Mouse (Mus musculus) intestine, embryonic 14.5 days (tissue): ENCODE measurements at regions not wholly inside any gene's neighbourhood (a gene's known extent, or its start where the extent isn't known, plus 50 kb on each side); places are given as distances from the start of the nearest gene placed in this dataset.

ENCODE experiments used
- ATAC-seq: fragments of 200-750 bp; cut with Nextera tagmentation; replicated peaks from 2 replicates; pipeline ENCODE4 v1.8.0; 2017; ENCODE audit warnings: low read depth, moderate number of reproducible peaks, moderate TSS enrichment, moderate library complexity; ENCODE audit not compliant: low FRiP score, low TSS enrichment
- DNase-seq: peaks from one replicate; pipeline ENCODE4 v3.0.0-alpha.2; 2018; ENCODE audit warnings: low spot score
- H3K27ac ChIP-seq: fragments of 300-500 bp; sonication (generic); 2 replicates; pipeline ENCODE4 v1.5.1; 2014; ENCODE audit warnings: low read depth, mild to moderate bottlenecking, control low read depth
- H3K27me3 ChIP-seq: fragments of 300-500 bp; sonication (generic); replicated peaks from 2 replicates; pipeline ENCODE4 v1.6.1; 2014; ENCODE audit warnings: low read length, control low read depth; ENCODE audit not compliant: control insufficient read depth, insufficient read depth
- H3K36me3 ChIP-seq: fragments of 300-500 bp; sonication (generic); 2 replicates; pipeline ENCODE4 v1.6.1; 2014; ENCODE audit warnings: low read length, control low read depth; ENCODE audit not compliant: control insufficient read depth, insufficient read depth
- H3K4me1 ChIP-seq: fragments of 300-500 bp; sonication (generic); replicated peaks from 2 replicates; pipeline ENCODE4 v1.6.1; 2014; ENCODE audit warnings: low read length, control low read depth, mixed read lengths; ENCODE audit not compliant: control insufficient read depth, insufficient read depth
- H3K4me2 ChIP-seq: fragments of 300-500 bp; sonication (generic); 2 replicates; pipeline ENCODE4 v1.6.1; 2014; ENCODE audit warnings: low read length
- H3K4me3 ChIP-seq: fragments of 300-500 bp; sonication (generic); 2 replicates; pipeline ENCODE4 v1.5.1; 2014; ENCODE audit warnings: low read depth, low read length, control low read depth, mixed read lengths
- H3K9ac ChIP-seq: fragments of 300-500 bp; sonication (generic); 2 replicates; pipeline ENCODE4 v1.6.1; 2014; ENCODE audit warnings: mild to moderate bottlenecking, low read length
- H3K9me3 ChIP-seq: fragments of 300-500 bp; sonication (generic); 2 replicates; pipeline ENCODE4 v1.6.1; 2016; ENCODE audit warnings: low read length, control low read depth; ENCODE audit not compliant: control insufficient read depth
- WGBS: fragments of 180-500 bp; shearing (Covaris S2); extraction: QIAGEN DNeasy Blood & Tissue Kit; methylation state at CpG from one replicate; pipeline ENCODE4 v1.1.7; 2014; 5-methylcytosine and 5-hydroxymethylcytosine counted together

DNA sequence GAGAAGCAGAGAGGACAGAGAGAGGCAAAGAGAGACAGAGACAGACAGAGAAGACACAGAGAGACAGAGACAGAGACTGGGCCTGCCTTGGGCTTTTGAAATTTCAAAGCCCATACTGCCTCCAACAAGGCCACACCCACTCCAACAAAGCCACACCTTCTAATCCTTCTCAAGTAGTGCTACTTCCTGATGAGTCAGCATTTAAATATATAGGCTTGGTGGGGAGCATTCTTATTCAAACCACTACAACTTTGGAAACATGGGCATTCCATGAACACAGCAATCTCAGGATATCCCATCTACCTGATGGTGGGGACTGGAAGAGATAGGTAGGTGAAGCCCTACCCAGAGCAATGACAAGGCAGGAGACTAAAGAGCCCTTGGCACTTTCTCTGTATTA lies 182.0 kb upstream of the N4bp1 start:
- Histone ChIP-seq H3K36me3 (no peaks in the 10 kb centered on the region), H3K4me2 (no peak overlapping the region), H3K27ac (no peak overlapping the region), H3K4me1 (no peaks in the 10 kb centered on the region), H3K9me3 (no peaks in the 10 kb centered on the region), H3K4me3 (no peak overlapping the region), H3K9ac (no peak overlapping the region), H3K27me3 (no peaks in the 10 kb centered on the region)
- no peak for ATAC-seq
- DNase-seq, result no peak

DNA sequence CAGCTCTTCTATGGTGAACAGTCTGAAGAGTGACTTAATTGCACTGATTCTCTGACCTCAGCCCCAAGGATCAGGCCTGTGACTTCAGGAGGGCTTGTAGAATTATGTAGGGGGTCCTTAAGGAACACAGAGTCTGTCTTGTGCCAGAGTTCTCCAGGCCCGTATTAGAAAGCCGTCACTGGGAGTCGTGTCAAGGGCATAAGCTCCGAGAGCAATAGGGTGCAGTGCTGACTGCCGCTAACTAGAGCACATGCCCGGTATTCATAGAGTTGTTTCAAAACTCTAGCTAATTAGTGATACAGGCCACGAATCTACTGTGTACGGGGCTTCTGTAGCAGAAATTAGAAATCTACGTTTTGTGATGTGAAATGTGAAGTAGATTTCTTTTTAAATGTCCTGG lies 179.7 kb upstream of the N4bp1 start:
- ATAC-seq (no peak), DNase-seq (no peak)
- WGBS, result 84% methylated on average over 9 of the region's 9 CpGs
- Histone ChIP-seq H3K4me3 (no peak overlapping the region), H3K27me3 (no peaks in the 10 kb centered on the region), H3K4me2 (no peak overlapping the region), H3K36me3 (no peaks in the 10 kb centered on the region), H3K9me3 (no peaks in the 10 kb centered on the region), H3K4me1 (no peaks in the 10 kb centered on the region), H3K27ac (no peak overlapping the region), H3K9ac (no peak overlapping the region)

DNA sequence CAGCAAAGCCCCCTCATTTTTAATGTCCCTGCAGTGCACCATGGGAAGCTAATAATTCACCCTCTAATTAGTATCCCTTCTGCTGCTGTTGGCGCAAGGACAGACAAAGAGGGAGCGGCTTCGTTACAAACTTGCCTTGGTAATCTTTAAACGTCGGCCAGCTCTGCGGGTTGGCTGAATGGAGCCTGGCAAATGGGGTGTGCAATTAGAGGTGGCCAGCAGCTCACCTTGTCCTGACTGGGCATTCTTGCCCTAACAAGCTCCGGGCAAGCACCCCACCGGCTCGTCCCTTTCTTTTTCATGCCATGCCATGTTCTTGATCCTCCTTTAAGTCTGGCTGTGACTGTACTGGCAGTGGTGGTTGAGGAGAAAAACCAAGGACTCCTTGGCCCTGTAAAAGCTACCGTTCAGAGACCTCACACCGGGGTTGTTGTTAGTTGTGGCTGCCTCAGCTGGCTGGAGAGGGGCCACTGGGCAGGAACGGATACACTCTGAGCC lies 179.2 kb upstream of the N4bp1 start:
- Histone ChIP-seq H3K9ac (no peak overlapping the region), H3K27ac (no peak overlapping the region), H3K27me3 (no peaks in the 10 kb centered on the region), H3K4me1 (no peaks in the 10 kb centered on the region), H3K36me3 (no peaks in the 10 kb centered on the region), H3K4me2 (no peak overlapping the region), H3K4me3 (no peak overlapping the region), H3K9me3 (no peaks in the 10 kb centered on the region)
- ATAC-seq (no peak), DNase-seq (no peak)
- 78% methylated on average over 12 of the region's 12 CpGs for WGBS

DNA sequence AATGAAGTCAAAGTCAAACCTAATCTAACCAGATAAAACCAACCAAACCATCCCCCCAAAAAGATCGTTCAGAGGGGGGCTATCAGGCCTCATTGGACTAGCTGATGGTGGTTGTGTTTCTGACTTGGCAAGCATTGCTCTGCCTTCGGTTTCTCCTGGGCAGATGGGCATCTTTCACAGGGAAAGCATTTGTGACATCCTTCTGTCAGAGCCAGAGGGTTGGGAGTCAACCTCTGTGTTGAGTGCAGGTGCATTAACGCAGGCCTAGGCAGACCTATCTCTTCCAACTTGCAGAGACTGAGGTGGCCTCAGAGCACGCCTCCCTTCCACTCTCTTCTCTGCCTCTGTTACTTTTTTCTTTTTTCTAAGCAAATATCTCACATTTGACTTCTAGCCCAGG lies 178.5 kb upstream of the N4bp1 start:
- no peaks in the 10 kb centered on the region for H3K36me3 ChIP-seq
- no peak overlapping the region for H3K27ac ChIP-seq
- ATAC-seq (no peak), DNase-seq (no peak)
- 85% methylated on average over 4 of the region's 4 CpGs for WGBS
- H3K27me3 ChIP-seq, result no peaks in the 10 kb centered on the region
- H3K4me1 ChIP-seq, result no peaks in the 10 kb centered on the region
- H3K9ac ChIP-seq, result no peak overlapping the region
- H3K9me3 ChIP-seq, result no peaks in the 10 kb centered on the region
- H3K4me3 ChIP-seq, result no peak overlapping the region
- no peak overlapping the region for H3K4me2 ChIP-seq

DNA sequence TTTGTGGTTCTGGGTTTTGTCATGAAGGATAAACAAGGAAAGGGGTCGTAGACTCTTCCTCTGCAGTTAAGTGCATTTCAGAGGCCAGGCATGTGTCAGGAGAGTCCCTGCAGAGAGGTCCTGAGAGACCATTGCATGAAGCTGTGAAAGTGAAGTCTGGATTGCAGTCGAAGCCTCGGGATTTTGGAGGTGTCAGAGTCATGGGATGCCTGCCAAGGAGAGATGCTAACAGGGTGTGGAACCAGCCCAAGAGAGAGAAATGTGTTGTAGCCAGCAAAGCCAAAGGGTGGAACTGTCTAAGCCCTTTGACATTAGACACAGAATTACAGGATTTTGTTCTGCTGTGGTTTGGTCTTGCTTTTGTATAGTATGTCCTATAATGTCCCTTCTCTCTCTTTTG lies 164.7 kb upstream of the N4bp1 start:
- DNase-seq, result no peak
- Histone ChIP-seq H3K4me3 (no peak overlapping the region), H3K27me3 (no peaks in the 10 kb centered on the region), H3K4me1 (no peaks in the 10 kb centered on the region), H3K36me3 (no peaks in the 10 kb centered on the region), H3K27ac (no peak overlapping the region), H3K4me2 (no peak overlapping the region), H3K9ac (no peak overlapping the region), H3K9me3 (no peaks in the 10 kb centered on the region)
- ATAC-seq, result no peak
- 28% methylated on average over 3 of the region's 3 CpGs for WGBS

DNA sequence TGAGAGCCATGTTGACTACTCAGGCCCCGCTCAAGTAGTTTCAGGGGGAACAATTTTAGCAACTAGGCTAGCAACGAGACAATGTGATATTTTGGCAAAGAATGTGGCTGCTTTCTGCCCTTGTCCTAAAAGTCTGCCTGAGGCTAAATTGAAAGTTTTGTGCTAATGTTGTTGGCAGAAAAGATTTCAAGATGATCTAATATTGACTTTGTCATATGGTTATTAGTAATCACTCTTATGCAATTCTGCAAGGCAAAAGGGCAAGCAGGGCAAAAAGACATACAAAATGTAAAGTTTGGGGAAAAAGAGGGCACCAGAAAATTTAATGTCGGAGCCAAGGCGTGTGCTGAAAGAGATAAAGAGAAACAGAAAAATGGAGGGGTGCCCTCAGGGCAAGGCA lies 164.1 kb upstream of the N4bp1 start:
- 58% methylated on average over 4 of the region's 4 CpGs for WGBS
- Histone ChIP-seq H3K27ac (no peak overlapping the region), H3K4me2 (no peak overlapping the region), H3K27me3 (no peaks in the 10 kb centered on the region), H3K4me1 (no peaks in the 10 kb centered on the region), H3K36me3 (no peaks in the 10 kb centered on the region), H3K4me3 (no peak overlapping the region), H3K9ac (no peak overlapping the region), H3K9me3 (no peaks in the 10 kb centered on the region)
- DNase-seq, result no peak
- no peak for ATAC-seq

DNA sequence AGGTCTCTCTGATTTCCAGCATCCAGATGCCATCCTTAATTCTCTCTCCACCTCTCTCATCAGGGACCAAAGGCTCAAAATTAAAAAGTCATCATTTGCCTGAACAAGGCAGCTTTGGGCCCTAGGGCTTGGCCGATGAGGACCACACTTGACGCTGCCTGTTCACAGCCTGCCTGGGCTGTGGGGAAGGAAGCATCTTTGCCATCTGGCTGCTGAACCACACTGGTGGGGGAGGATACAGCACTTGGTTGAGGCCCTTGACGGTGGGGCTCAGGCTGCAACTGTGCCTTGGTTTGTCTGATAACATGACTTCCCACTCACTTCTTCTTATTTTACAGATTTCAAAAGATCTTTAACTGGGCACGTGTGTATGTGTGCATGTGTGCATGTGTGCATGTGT lies 161.5 kb upstream of the N4bp1 start:
- no peak for DNase-seq
- Histone ChIP-seq H3K27ac (no peak overlapping the region), H3K36me3 (no peaks in the 10 kb centered on the region), H3K4me3 (no peak overlapping the region), H3K4me2 (no peak overlapping the region), H3K9me3 (no peaks in the 10 kb centered on the region), H3K9ac (no peak overlapping the region), H3K27me3 (no peaks in the 10 kb centered on the region), H3K4me1 (no peaks in the 10 kb centered on the region)
- ATAC-seq, result no peak
- WGBS, result 86% methylated on average over 4 of the region's 4 CpGs

DNA sequence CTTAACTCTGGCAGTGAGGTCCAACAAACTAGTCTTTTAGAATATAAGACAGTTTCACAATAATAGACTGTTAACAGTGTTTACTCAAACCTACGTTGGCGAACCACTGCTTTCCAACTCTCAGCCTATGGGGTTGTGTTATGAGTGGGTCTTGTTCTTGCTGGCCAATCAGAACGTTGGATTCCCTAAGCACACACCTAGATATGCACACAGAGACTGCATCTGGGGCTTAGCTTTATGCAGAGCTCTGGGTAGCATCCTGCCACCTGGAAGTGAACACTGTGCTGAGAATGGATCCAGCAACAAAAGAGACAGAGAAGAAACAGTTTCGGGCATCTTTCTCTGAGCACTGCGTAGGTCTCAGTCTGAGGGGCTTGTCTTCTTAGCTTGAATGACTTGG lies 158.0 kb upstream of the N4bp1 start:
- Histone ChIP-seq H3K27ac (no peak overlapping the region), H3K27me3 (0 out of 2 replicates have a peak, but pooled peaks cover 4% of the 10 kb centered on the region), H3K4me2 (no peak overlapping the region), H3K36me3 (no peaks in the 10 kb centered on the region), H3K9ac (no peak overlapping the region), H3K4me3 (no peak overlapping the region), H3K4me1 (0 out of 2 replicates have a peak, but pooled peaks cover under 1% of the 10 kb centered on the region), H3K9me3 (no peaks in the 10 kb centered on the region)
- ATAC-seq, result no peak
- 79% methylated on average over 5 of the region's 5 CpGs for WGBS
- no peak for DNase-seq

DNA sequence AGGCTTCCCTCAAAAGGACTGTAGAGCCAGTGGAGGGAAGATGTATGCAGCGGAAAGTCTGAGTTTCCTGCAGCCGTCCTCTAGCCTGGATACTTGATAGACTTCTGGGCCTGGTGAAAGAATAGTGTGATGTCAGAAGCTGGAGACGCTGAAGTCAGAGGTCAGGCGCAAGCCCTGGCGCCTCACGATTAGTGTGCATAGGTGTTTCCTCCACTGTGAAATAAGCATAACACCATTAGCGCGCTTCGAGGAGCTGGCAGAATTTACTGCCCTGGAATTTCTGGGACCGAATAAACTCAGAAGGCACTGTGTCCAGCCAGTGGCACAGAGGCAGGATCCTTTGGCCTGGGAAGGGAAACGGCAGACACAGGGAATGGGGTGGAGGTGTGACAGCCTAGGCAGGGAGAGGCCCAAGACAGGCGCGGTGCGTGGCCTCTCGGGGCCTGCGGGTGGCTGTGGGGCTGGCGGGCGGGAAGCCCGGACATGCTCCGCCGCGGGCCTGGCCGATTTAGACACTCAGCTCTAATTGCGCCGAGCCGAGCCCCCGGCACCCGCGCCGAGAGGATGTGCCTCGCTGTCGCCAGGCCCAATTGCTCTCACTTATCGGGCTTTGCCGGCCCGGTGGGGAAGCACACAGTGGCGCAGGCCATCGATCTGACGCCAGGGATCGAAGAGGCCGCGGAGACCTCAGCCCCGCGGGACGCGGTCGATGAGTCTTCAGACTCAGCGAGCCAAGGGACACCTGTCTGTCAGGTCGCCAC lies 152.7 kb upstream of the N4bp1 start:
- 0 out of 2 replicates have a peak, but pooled peaks cover 4% of the 10 kb centered on the region for H3K27me3 ChIP-seq
- H3K27ac ChIP-seq, result no peak overlapping the region
- H3K4me3 ChIP-seq, result peak overlapping the region; percentile 26
- 0 out of 2 replicates have a peak, but pooled peaks cover 6% of the 10 kb centered on the region for H3K4me1 ChIP-seq
- H3K36me3 ChIP-seq, result no peaks in the 10 kb centered on the region
- H3K9ac ChIP-seq, result peak overlapping the region; percentile 17
- ATAC-seq (no peak), DNase-seq (peak; percentile 61)
- H3K4me2 ChIP-seq, result peak overlapping the region; percentile 64
- 3% methylated on average over 48 of the region's 48 CpGs for WGBS
- H3K9me3 ChIP-seq, result no peaks in the 10 kb centered on the region
